Mouse (Mus musculus): ENCODE data around the gene Gcnt2. TPM values are rescaled to one million over a fixed set of nuclear protein-coding genes. Genes with fewer than 3 reads are reported as not detected.
"Not testable (repeated sequence)": the region's sequence is repeated elsewhere in the genome, so short reads cannot be mapped to it uniquely, and the experiment has no call there.

Gcnt2 gene
- polyA plus RNA-seq, 1 experiment from 2014 or later, result 6.9 TPM

DNA sequence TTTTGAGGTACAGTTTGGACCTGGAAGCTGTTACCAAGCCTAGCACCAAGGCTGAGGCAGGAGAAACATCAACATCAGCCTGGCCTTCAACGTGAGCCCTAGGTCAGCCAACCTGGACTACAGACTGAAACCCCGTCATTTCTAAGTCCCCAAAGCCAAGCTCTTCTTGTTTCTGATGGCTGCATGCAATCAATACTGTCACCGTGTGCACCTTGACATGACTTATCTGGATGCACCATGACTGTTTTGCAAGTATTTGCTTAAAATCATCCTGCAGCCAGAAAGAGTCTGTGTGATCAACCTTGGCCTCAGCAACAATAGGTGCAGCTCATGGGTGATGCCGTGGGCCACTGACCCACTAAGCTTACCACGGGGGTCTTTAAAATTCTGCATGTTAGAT lies 23.1 kb downstream of the Gcnt2 start:
- H3K27ac ChIP-seq (ENCODE audit: low read depth, low read length), result no peak overlapping the region
- H3K9me3 ChIP-seq (ENCODE audit: control insufficient read depth, low read length), result no peaks in the 10 kb centered on the region
- ATAC-seq (ENCODE audit: low FRiP score, low TSS enrichment), result no peak
- no peak overlapping the region for H3K4me2 ChIP-seq (replicated peaks; ENCODE audit: low read depth, low read length)
- H3K4me3 ChIP-seq (ENCODE audit: low read length), result no peak overlapping the region
- H3K4me1 ChIP-seq (ENCODE audit: control insufficient read depth, insufficient read depth, low read length), result no peaks in the 10 kb centered on the region
- no peaks in the 10 kb centered on the region for H3K36me3 ChIP-seq (ENCODE audit: control insufficient read depth, insufficient read depth, low read length)
- H3K27me3 ChIP-seq (ENCODE audit: control insufficient read depth, insufficient read depth, low read length), result no peaks in the 10 kb centered on the region
- 87% methylated on average over 5 of the region's 5 CpGs for WGBS
- no peak overlapping the region for H3K9ac ChIP-seq (ENCODE audit: low read depth, low read length)

DNA sequence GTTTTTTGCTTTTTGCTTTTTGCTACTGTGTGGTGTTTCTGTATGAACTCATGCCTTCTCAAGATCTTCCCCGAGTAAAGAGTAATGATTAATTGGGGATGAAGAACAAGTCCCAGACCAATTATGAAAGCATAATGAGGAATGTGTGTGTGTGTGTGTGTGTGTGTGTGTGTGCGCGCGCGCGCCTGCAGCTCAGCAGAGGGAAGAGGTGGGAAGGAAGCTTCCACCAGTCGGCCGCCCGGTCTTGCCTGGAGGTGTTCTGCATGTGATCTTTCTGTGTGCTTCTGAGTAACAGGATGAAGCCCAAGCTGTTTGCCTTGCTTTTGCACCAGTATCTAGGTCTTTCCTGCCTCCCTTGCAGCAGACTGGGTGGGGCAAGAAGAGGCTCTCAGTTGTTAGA lies 24.3 kb downstream of the Gcnt2 start:
- Histone ChIP-seq H3K9ac (ENCODE audit: low read depth, low read length) (no peak overlapping the region), H3K36me3 (ENCODE audit: control insufficient read depth, insufficient read depth, low read length) (no peaks in the 10 kb centered on the region), H3K27me3 (ENCODE audit: control insufficient read depth, insufficient read depth, low read length) (no peaks in the 10 kb centered on the region), H3K4me1 (ENCODE audit: control insufficient read depth, insufficient read depth, low read length) (peaks cover under 1% of the 10 kb centered on the region; the same call in 1 of the 2 replicates), H3K4me2 (replicated peaks; ENCODE audit: low read depth, low read length) (no peak overlapping the region), H3K4me3 (ENCODE audit: low read length) (no peak overlapping the region), H3K27ac (ENCODE audit: low read depth, low read length) (no peak overlapping the region), H3K9me3 (ENCODE audit: control insufficient read depth, low read length) (no peaks in the 10 kb centered on the region)
- WGBS, result 73% methylated on average over 9 of the region's 9 CpGs
- no peak for ATAC-seq (ENCODE audit: low FRiP score, low TSS enrichment)

DNA sequence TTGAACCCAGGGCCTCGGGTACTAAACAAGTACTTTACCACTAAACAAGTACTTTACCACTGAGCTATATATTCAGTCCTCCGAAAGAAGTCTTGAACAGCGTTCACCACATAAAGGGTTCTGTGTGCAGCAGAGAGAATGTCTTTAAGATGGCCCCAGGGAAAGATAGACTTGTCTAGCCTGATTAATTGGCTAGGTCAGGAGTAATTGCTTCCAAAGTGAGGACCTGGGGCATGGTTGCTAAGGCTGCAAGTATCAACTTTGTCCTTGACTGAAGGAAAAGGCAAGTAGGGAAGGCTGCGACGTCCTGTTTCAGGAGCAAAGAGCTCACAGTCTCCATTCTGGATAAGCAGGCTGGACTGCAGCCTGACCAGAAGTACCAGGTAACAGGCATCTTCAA lies 25.3 kb downstream of the Gcnt2 start:
- Histone ChIP-seq H3K4me1 (ENCODE audit: control insufficient read depth, insufficient read depth, low read length) (peaks cover 3% of the 10 kb centered on the region; the same call in 1 of the 2 replicates), H3K4me2 (replicated peaks; ENCODE audit: low read depth, low read length) (no peak overlapping the region), H3K4me3 (ENCODE audit: low read length) (no peak overlapping the region), H3K9ac (ENCODE audit: low read depth, low read length) (no peak overlapping the region), H3K9me3 (ENCODE audit: control insufficient read depth, low read length) (no peaks in the 10 kb centered on the region), H3K27me3 (ENCODE audit: control insufficient read depth, insufficient read depth, low read length) (no peaks in the 10 kb centered on the region), H3K36me3 (ENCODE audit: control insufficient read depth, insufficient read depth, low read length) (no peaks in the 10 kb centered on the region), H3K27ac (ENCODE audit: low read depth, low read length) (no peak overlapping the region)
- ATAC-seq (ENCODE audit: low FRiP score, low TSS enrichment), result no peak
- WGBS, result 34% methylated on average over 5 of the region's 5 CpGs

DNA sequence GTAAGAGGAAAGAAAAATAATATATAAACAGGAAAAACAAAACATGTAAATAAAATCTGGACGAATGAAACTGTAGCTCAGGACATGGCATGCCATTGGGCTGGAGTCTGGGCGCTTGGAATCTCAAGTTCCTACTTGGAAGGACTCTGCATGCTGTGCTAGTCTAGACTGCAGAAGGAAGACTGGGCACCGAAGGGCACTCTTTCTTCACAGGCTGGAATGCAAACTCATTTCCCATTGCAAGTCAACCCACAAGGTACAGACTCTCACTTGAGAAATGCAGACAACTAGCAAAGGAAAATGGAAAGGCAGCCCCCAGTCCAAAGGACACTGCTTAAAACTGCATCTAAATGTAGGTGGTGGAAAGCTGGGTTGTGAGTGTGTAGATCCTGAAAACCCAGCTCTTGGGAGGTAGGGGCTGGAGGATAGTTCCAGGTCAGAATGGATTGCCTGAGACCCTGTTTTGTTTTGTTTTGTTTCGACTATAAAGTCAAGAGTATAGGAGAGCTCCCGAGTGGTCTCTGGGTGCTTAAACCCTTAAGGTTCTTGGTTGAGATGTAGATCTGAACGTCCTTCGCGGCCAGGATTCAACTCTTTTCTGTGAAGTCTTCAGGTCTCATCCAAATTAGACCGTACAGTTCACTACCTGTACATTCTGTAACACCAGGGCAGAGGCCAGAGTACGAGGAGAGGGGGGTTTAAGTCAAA lies 26.5 kb downstream of the Gcnt2 start:
- Histone ChIP-seq H3K4me2 (replicated peaks; ENCODE audit: low read depth, low read length) (peak overlapping the region; percentile 67), H3K4me1 (ENCODE audit: control insufficient read depth, insufficient read depth, low read length) (peaks cover 3% of the 10 kb centered on the region; the same call in 1 of the 2 replicates), H3K27ac (ENCODE audit: low read depth, low read length) (no peak overlapping the region), H3K9me3 (ENCODE audit: control insufficient read depth, low read length) (no peaks in the 10 kb centered on the region), H3K36me3 (ENCODE audit: control insufficient read depth, insufficient read depth, low read length) (no peaks in the 10 kb centered on the region), H3K4me3 (ENCODE audit: low read length) (peak overlapping the region; percentile 35; the same call in 1 of the 2 replicates), H3K9ac (ENCODE audit: low read depth, low read length) (no peak overlapping the region), H3K27me3 (ENCODE audit: control insufficient read depth, insufficient read depth, low read length) (no peaks in the 10 kb centered on the region)
- ATAC-seq (ENCODE audit: low FRiP score, low TSS enrichment), result no peak
- WGBS, result 44% methylated on average over 10 of the region's 10 CpGs

DNA sequence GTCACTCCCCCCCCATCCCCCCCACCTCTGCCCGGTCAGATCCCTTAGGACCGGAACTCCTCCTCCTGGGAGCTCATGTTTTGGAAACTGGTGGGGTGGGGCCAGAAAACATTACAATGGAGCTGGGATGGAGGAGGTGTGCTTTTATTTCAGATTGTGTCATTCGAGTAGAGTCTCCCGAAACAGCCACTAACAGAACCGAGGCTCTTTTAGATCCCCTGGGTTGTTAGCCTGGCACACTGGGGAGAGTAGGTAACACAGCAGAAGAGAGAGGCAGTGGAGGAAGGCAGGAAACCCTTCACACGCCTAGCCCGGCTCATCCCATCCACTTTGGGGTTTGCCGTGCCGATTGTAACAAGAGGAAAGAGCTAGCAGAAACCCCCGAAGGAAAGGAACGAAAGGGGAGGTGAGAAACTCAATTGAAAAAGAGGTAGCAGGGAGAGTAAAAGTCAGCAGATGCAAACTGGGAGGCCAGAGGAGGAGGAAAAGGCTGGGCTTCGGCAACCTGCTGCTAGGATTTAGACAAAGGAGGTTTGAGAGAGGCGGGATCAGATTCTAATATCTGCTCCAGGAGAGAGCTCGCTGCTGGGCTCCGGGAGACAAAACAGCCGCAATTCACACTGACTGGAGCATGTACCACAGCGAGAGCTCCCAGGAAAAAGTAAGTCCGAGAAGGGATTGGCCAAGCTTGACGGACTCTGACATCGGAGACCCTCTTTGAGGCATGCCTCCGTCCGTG lies 27.3 kb downstream of the Gcnt2 start:
- Histone ChIP-seq H3K27me3 (ENCODE audit: control insufficient read depth, insufficient read depth, low read length) (no peaks in the 10 kb centered on the region), H3K4me3 (ENCODE audit: low read length) (peak overlapping the region; percentile 35), H3K9me3 (ENCODE audit: control insufficient read depth, low read length) (no peaks in the 10 kb centered on the region), H3K36me3 (ENCODE audit: control insufficient read depth, insufficient read depth, low read length) (no peaks in the 10 kb centered on the region), H3K9ac (ENCODE audit: low read depth, low read length) (peak overlapping the region; percentile 61), H3K4me1 (ENCODE audit: control insufficient read depth, insufficient read depth, low read length) (peaks cover 3% of the 10 kb centered on the region; the same call in 1 of the 2 replicates), H3K27ac (ENCODE audit: low read depth, low read length) (0 out of 2 replicates have a peak overlapping the region, but pooled peaks have one; percentile 25), H3K4me2 (replicated peaks; ENCODE audit: low read depth, low read length) (peak overlapping the region; percentile 67)
- peak; percentile 68 for ATAC-seq (ENCODE audit: low FRiP score, low TSS enrichment)
- 1% methylated on average over 22 of the region's 22 CpGs for WGBS

DNA sequence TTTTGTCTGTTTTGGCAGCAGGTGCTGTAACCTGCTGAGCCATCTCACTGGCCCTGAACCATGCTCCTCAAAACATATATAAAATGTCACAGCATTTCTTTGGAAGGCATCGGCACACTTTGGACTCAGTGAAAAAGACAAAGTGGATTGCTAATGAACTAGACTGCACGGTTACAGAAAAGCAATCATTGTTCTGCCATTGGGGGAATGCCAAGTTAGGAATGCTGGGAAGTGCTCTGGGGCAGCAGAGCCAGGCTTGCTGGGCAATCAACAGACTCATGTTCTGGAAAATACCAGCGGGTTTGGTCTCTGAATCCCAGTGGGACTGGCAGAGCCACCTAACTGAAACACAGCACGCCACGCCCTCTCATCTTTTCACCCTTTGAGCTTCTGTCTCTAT lies 31.0 kb downstream of the Gcnt2 start:
- Histone ChIP-seq H3K36me3 (ENCODE audit: control insufficient read depth, insufficient read depth, low read length) (no peaks in the 10 kb centered on the region), H3K4me2 (replicated peaks; ENCODE audit: low read depth, low read length) (no peak overlapping the region), H3K4me3 (ENCODE audit: low read length) (no peak overlapping the region), H3K27me3 (ENCODE audit: control insufficient read depth, insufficient read depth, low read length) (no peaks in the 10 kb centered on the region), H3K27ac (ENCODE audit: low read depth, low read length) (no peak overlapping the region), H3K9me3 (ENCODE audit: control insufficient read depth, low read length) (no peaks in the 10 kb centered on the region), H3K4me1 (ENCODE audit: control insufficient read depth, insufficient read depth, low read length) (peaks cover 3% of the 10 kb centered on the region; the same call in 1 of the 2 replicates), H3K9ac (ENCODE audit: low read depth, low read length) (no peak overlapping the region)
- 85% methylated on average over 5 of the region's 5 CpGs for WGBS
- no peak for ATAC-seq (ENCODE audit: low FRiP score, low TSS enrichment)

DNA sequence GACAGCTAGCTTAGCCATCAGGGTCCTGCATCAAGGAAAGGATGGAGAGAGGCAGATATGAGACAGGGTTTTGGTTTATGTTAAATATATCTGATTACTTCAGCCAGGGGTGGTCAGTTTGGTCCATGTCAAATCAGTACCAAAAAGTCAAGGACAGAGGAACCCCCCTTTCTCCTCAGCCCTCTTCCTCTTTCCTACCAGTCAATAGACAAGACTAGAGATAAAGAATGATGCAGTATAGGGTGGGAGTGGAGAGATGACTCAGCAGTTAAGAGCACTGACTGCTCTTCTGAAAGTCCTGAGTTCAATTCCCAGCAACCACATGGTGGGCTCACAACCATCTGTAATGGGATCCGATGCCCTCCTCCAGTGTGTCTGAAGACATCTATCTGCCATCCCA lies 31.8 kb downstream of the Gcnt2 start:
- H3K4me1 ChIP-seq (ENCODE audit: control insufficient read depth, insufficient read depth, low read length); H3K27me3 ChIP-seq (ENCODE audit: control insufficient read depth, insufficient read depth, low read length); H3K36me3 ChIP-seq (ENCODE audit: control insufficient read depth, insufficient read depth, low read length); H3K9ac ChIP-seq (ENCODE audit: low read depth, low read length); H3K9me3 ChIP-seq (ENCODE audit: control insufficient read depth, low read length); H3K4me2 ChIP-seq (replicated peaks; ENCODE audit: low read depth, low read length); H3K4me3 ChIP-seq (ENCODE audit: low read length); ATAC-seq (ENCODE audit: low FRiP score, low TSS enrichment); H3K27ac ChIP-seq (ENCODE audit: low read depth, low read length): not testable (repeated sequence)
- 94% methylated on average over 1 of the region's 1 CpGs for WGBS

DNA sequence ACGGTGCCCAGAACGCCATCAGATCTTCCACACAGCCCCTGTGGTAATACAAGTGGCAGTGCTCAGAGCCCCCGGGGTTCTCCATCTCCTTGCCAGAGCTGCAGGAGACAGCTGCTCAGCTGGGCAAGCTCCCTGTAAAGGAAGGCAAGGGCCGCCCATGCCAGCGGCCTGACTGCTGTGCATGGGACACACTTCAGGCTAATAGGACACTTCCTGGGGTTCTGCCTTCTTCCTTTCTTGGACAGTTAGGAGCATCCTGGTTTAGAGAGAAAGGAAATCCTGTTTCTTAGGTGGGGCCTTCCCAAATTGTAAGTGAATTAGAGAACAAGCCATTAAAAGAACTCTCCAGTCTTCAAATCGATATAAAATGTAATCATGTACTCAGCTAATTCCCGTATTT lies 32.5 kb downstream of the Gcnt2 start:
- Histone ChIP-seq H3K4me2 (replicated peaks; ENCODE audit: low read depth, low read length) (no peak overlapping the region), H3K4me3 (ENCODE audit: low read length) (no peak overlapping the region), H3K27ac (ENCODE audit: low read depth, low read length) (no peak overlapping the region), H3K36me3 (ENCODE audit: control insufficient read depth, insufficient read depth, low read length) (no peaks in the 10 kb centered on the region), H3K27me3 (ENCODE audit: control insufficient read depth, insufficient read depth, low read length) (no peaks in the 10 kb centered on the region), H3K4me1 (ENCODE audit: control insufficient read depth, insufficient read depth, low read length) (peaks cover 3% of the 10 kb centered on the region; the same call in 1 of the 2 replicates), H3K9me3 (ENCODE audit: control insufficient read depth, low read length) (no peaks in the 10 kb centered on the region), H3K9ac (ENCODE audit: low read depth, low read length) (no peak overlapping the region)
- ATAC-seq (ENCODE audit: low FRiP score, low TSS enrichment), result no peak
- WGBS, result 84% methylated on average over 7 of the region's 7 CpGs

DNA sequence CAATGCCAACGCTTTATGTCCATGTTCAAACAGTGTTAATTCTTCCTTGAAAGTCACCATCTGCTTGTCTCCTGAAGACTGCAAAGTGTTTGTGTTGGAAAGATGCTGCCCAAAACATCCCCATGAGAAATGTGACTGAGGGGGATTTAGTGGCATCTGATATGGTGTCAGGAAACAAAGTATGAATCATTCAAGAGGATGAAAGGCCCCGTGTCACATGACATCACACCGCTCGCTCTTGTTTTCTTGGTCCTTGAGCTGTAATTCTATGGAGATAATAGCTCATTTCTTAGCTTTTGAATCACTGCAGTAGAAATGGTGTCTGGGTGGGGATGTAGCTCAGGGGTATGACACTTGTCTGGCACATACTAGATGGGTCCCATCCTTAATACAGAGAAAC lies 33.0 kb downstream of the Gcnt2 start:
- no peak for ATAC-seq (ENCODE audit: low FRiP score, low TSS enrichment)
- no peaks in the 10 kb centered on the region for H3K36me3 ChIP-seq (ENCODE audit: control insufficient read depth, insufficient read depth, low read length)
- 57% methylated on average over 4 of the region's 4 CpGs for WGBS
- H3K4me2 ChIP-seq (replicated peaks; ENCODE audit: low read depth, low read length), result no peak overlapping the region
- no peak overlapping the region for H3K4me3 ChIP-seq (ENCODE audit: low read length)
- H3K4me1 ChIP-seq (ENCODE audit: control insufficient read depth, insufficient read depth, low read length), result peaks cover 3% of the 10 kb centered on the region; the same call in 1 of the 2 replicates
- no peaks in the 10 kb centered on the region for H3K9me3 ChIP-seq (ENCODE audit: control insufficient read depth, low read length)
- H3K9ac ChIP-seq (ENCODE audit: low read depth, low read length), result no peak overlapping the region
- no peak overlapping the region for H3K27ac ChIP-seq (ENCODE audit: low read depth, low read length)
- no peaks in the 10 kb centered on the region for H3K27me3 ChIP-seq (ENCODE audit: control insufficient read depth, insufficient read depth, low read length)
